Comparison of ENCODE assay signal across 12 mouse cellular contexts in the genomic region with DNA sequence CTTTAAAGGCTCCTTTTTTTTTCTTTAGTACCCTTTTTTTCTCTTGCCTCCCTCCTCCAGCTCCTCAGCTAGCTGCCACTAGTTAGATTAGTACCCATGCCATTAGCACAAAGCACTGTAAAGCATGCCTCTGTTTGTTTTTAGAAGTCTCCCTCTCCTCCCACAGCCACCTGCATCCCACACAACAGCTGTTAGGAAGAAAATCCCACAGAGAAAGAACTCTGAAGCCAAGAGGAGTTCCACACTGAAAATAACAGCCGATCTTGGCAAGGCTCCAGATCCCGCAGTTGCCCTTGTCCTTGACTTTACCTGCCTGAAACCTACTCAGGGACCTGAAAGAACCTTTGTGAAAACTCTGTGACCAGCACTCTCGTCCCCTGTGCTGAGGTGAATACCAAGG. TPM values are rescaled to one million over a fixed set of nuclear protein-coding genes. Genes with fewer than 3 reads are reported as not detected.
DNase-seq lines count a peak whose midpoint lies in the region; ATAC-seq and TF ChIP-seq lines count a peak whose summit lies in the region.
"Had no signal": no experiment of that assay in that cellular context is flagged by ENCODE, and none has a peak within 500 bp of the region (broad histone marks: within the 10 kb centered on the region; RNA-seq: fewer than 3 reads in every experiment).

No protein-coding gene starts in this region.

- DNase-seq in intestine, embryonic 14.5 days (ENCODE audit: low spot score): peak; percentile 35
- peak; percentile 74 to 75 for DNase-seq in cerebellum, postnatal 10 days
- peak; percentile 51 to 53 for DNase-seq in kidney, postnatal 25 days
- no peak for DNase-seq in liver, postnatal 0 days
- no peak for DNase-seq in thymus, postnatal 25 days

- H3K36me3 ChIP-seq in intestine, embryonic 14.5 days (ENCODE audit: control insufficient read depth, insufficient read depth, low read length): no peaks in the 10 kb centered on the region
- no peaks in the 10 kb centered on the region for H3K36me3 ChIP-seq in intestine, embryonic 15.5 days
- no peaks in the 10 kb centered on the region for H3K36me3 ChIP-seq in myocyte (ENCODE audit: control insufficient read depth, insufficient read depth)
- no peaks in the 10 kb centered on the region for H3K36me3 ChIP-seq in liver, postnatal 0 days (replicated peaks; ENCODE audit: insufficient read depth, low read length)
- H3K36me3 ChIP-seq: heart, embryonic 15.5 days had no signal

- WGBS in intestine, embryonic 14.5 days: 67% methylated on average over 3 of the region's 3 CpGs
- 59% methylated on average over 3 of the region's 3 CpGs for WGBS in intestine, embryonic 15.5 days
- WGBS in liver, postnatal 0 days (ENCODE audit: insufficient replicate concordance): 56% methylated on average over 3 of the region's 3 CpGs

- no peak overlapping the region for H3K4me2 ChIP-seq in intestine, embryonic 14.5 days (ENCODE audit: low read length)
- no peak overlapping the region for H3K4me2 ChIP-seq in intestine, embryonic 15.5 days (replicated peaks)
- peak overlapping the region; percentile 47 for H3K4me2 ChIP-seq in myocyte (ENCODE audit: low read depth)
- H3K4me2 ChIP-seq in liver, postnatal 0 days (ENCODE audit: low read depth, low read length): no peak overlapping the region
- H3K4me2 ChIP-seq: heart, embryonic 15.5 days had no signal

- ATAC-seq in intestine, embryonic 14.5 days (replicated peaks; ENCODE audit: low FRiP score, low TSS enrichment, low read depth): no peak
- ATAC-seq in intestine, embryonic 15.5 days: no peak
- ATAC-seq in liver, postnatal 0 days: no peak
- no peak for ATAC-seq in megakaryocyte progenitor cell, adult 5-6 weeks (replicated peaks; ENCODE audit: poor library complexity)
- ATAC-seq: forebrain, embryonic 16.5 days had no signal

- no peaks in the 10 kb centered on the region for H3K4me1 ChIP-seq in intestine, embryonic 14.5 days (replicated peaks; ENCODE audit: control insufficient read depth, insufficient read depth, low read length)
- H3K4me1 ChIP-seq in intestine, embryonic 15.5 days (replicated peaks): no peaks in the 10 kb centered on the region
- H3K4me1 ChIP-seq in liver, postnatal 0 days (ENCODE audit: insufficient read depth): no peaks in the 10 kb centered on the region
- H3K4me1 ChIP-seq: megakaryocyte, embryonic 14.5 days had no signal

- TF ChIP-seq EP300 in liver, postnatal 0 days (IDR thresholded peaks at IDR 0.05; ENCODE audit: low read depth): no peak

- no peak for TF ChIP-seq CTCF in liver, postnatal 0 days (IDR thresholded peaks at IDR 0.05; ENCODE audit: low read depth)

- no peaks in the 10 kb centered on the region for H3K27me3 ChIP-seq in intestine, embryonic 14.5 days (replicated peaks; ENCODE audit: control insufficient read depth, insufficient read depth, low read length)
- no peaks in the 10 kb centered on the region for H3K27me3 ChIP-seq in intestine, embryonic 15.5 days (replicated peaks)
- H3K27me3 ChIP-seq in myocyte (ENCODE audit: control insufficient read depth, insufficient read depth, insufficient read length): peaks cover 6% of the 10 kb centered on the region
- no peaks in the 10 kb centered on the region for H3K27me3 ChIP-seq in liver, postnatal 0 days (ENCODE audit: insufficient read depth, low read length)
- H3K27me3 ChIP-seq: CH12.LX; heart, embryonic 15.5 days had no signal

- TF ChIP-seq POLR2A in myocyte (IDR thresholded peaks at IDR 0.05; ENCODE audit: insufficient read length, low read depth): no peak

- H3K79me2 ChIP-seq in myocyte (ENCODE audit: control insufficient read depth, insufficient read depth): no peaks in the 10 kb centered on the region

- H3ac ChIP-seq in myocyte (ENCODE audit: control insufficient read depth, insufficient read length): no peak overlapping the region

- no peaks in the 10 kb centered on the region for H3K9me3 ChIP-seq in intestine, embryonic 14.5 days (ENCODE audit: control insufficient read depth, low read length)
- H3K9me3 ChIP-seq in intestine, embryonic 15.5 days: no peaks in the 10 kb centered on the region
- no peaks in the 10 kb centered on the region for H3K9me3 ChIP-seq in liver, postnatal 0 days (ENCODE audit: low read length)
- H3K9me3 ChIP-seq: heart, embryonic 15.5 days; megakaryocyte, embryonic 14.5 days had no signal

- no peak overlapping the region for H3K4me3 ChIP-seq in intestine, embryonic 14.5 days (ENCODE audit: low read depth, low read length)
- no peak overlapping the region for H3K4me3 ChIP-seq in intestine, embryonic 15.5 days (replicated peaks)
- no peak overlapping the region for H3K4me3 ChIP-seq in myocyte
- H3K4me3 ChIP-seq in liver, postnatal 0 days (ENCODE audit: low read depth, low read length): no peak overlapping the region
- H3K4me3 ChIP-seq: heart, embryonic 15.5 days; megakaryocyte, embryonic 14.5 days had no signal

- no peak overlapping the region for H3K9ac ChIP-seq in intestine, embryonic 14.5 days (ENCODE audit: low read length)
- no peak overlapping the region for H3K9ac ChIP-seq in intestine, embryonic 15.5 days
- no peak overlapping the region for H3K9ac ChIP-seq in liver, postnatal 0 days (replicated peaks)
- H3K9ac ChIP-seq: heart, embryonic 15.5 days had no signal

- no peak overlapping the region for H3K27ac ChIP-seq in intestine, embryonic 14.5 days (ENCODE audit: low read depth)
- no peak overlapping the region for H3K27ac ChIP-seq in intestine, embryonic 15.5 days
- no peak overlapping the region for H3K27ac ChIP-seq in liver, postnatal 0 days (ENCODE audit: low read depth)
- H3K27ac ChIP-seq: heart, embryonic 15.5 days had no signal

TF ChIP-seq in myocyte, 11 proteins besides CTCF, POLR2A, EP300 and RAD21:
- TF ChIP-seq POLR2AphosphoS2 (IDR thresholded peaks at IDR 0.05; ENCODE audit: insufficient read length, low read depth) (no peak), E2F4 (IDR thresholded peaks at IDR 0.05; ENCODE audit: insufficient read depth) (no peak), MYOG (IDR thresholded peaks at IDR 0.05; ENCODE audit: control insufficient read depth in 1 of 3, insufficient read depth in 1 of 3, insufficient read length in 2 of 3, low read depth in 2 of 3) (peak in 1 of 3 experiments; percentile 86), MYOD1 (IDR thresholded peaks at IDR 0.05; ENCODE audit: control insufficient read depth in 1 of 3, insufficient read length in 2 of 3, low read depth in 2 of 3) (peak; percentile 34 to 44 (median 40)), CEBPB (IDR thresholded peaks at IDR 0.05; ENCODE audit: insufficient read depth, poor library complexity, severe bottlenecking) (no peak), TCF12 (IDR thresholded peaks at IDR 0.05; ENCODE audit: insufficient read depth, poor library complexity, severe bottlenecking) (peak; percentile 25)

RNA-seq across cellular contexts. Expression of a gene that starts 38.5 kb away (rescaled TPM):
- 0.61 and 0.69 TPM in 2 replicates for polyA plus RNA-seq in intestine, embryonic 14.5 days (2014; fragmentation: Nextera tagmentation; extraction: Ambion mirVana)
- 0.72 and 0.75 TPM in 2 replicates for polyA plus RNA-seq in intestine, embryonic 15.5 days (2015; fragmentation: Nextera tagmentation; extraction: Ambion mirVana)
- not detected for polyA plus RNA-seq in myocyte (2012; fragmentation: generic; extraction: Trizol)
- polyA plus RNA-seq in liver, postnatal 0 days (2015; fragmentation: Nextera tagmentation; extraction: Ambion mirVana): 0.60 and 1.1 TPM in 2 replicates
- 0.07 TPM in 1 of 2 replicates, not detected in the other for total RNA-seq in megakaryocyte progenitor cell, adult 5-6 weeks (2015)
- not detected in 2 replicates for total RNA-seq in megakaryocyte progenitor cell, adult 5-6 weeks (2017)

Comparison
In these comparisons a context has a peak if more than half of its experiments do, and no peak if none do; other contexts are left out.
1. DNase-seq: peak in intestine, embryonic 14.5 days (single experiment), cerebellum, postnatal 10 days (2 of 2) and kidney, postnatal 25 days (2 of 2); none in liver, postnatal 0 days (single experiment) and thymus, postnatal 25 days (single experiment).